Mouse (Mus musculus) cerebellum, adult 2 months (tissue): Measurements from ENCODE around the gene Vnn1.

ENCODE experiments used
- CTCF ChIP-seq: fragments of 200-500 bp; IDR thresholded peaks from 2 replicates; pipeline ENCODE4 v1.5.1; 2011; ENCODE audit warnings: low read depth, mild to moderate bottlenecking, control low read depth, low read length, moderate library complexity, borderline replicate concordance; ENCODE audit not compliant: insufficient read depth
- POLR2A ChIP-seq: fragments of 200-500 bp; IDR thresholded peaks from 2 replicates; pipeline ENCODE4 v1.6.1; 2011; ENCODE audit warnings: low read length, control low read depth, borderline replicate concordance; ENCODE audit not compliant: insufficient read depth

GRCm38 (mm10) chr10:23922468-23922867 lies 28.0 kb downstream of the Vnn1 start:
- TF ChIP-seq CTCF (no peak), POLR2A (no peak)
